Mouse (Mus musculus) heart, embryonic 10.5 days (tissue): ENCODE results near the gene Smtnl1. TPM values are rescaled to one million over a fixed set of nuclear protein-coding genes. Genes with fewer than 3 reads are reported as not detected.
"Not testable (repeated sequence)": the region's sequence is repeated elsewhere in the genome, so short reads cannot be mapped to it uniquely, and the experiment has no call there.

Experiments
- DNase-seq: peaks from one replicate; pipeline ENCODE4 v3.0.0-alpha.2; 2017; ENCODE audit warnings: low spot score
- H3K27ac ChIP-seq: fragments of 300-500 bp; sonication (generic); 2 replicates; pipeline ENCODE4 v1.5.1; 2016; ENCODE audit warnings: mild to moderate bottlenecking
- H3K27me3 ChIP-seq: fragments of 300-500 bp; sonication (generic); 2 replicates; pipeline ENCODE4 v1.6.1; 2016; ENCODE audit warnings: mild to moderate bottlenecking; ENCODE audit not compliant: poor library complexity, insufficient read depth, severe bottlenecking
- H3K36me3 ChIP-seq: fragments of 300-500 bp; sonication (generic); 2 replicates; pipeline ENCODE4 v1.6.1; 2016; ENCODE audit warnings: mild to moderate bottlenecking, moderate library complexity
- H3K4me1 ChIP-seq: fragments of 300-500 bp; sonication (generic); 2 replicates; pipeline ENCODE4 v1.6.1; 2016; ENCODE audit warnings: mild to moderate bottlenecking
- H3K4me3 ChIP-seq: fragments of 300-500 bp; sonication (generic); 2 replicates; pipeline ENCODE4 v1.5.1; 2016; ENCODE audit warnings: mild to moderate bottlenecking, moderate library complexity
- H3K9me3 ChIP-seq: fragments of 300-500 bp; sonication (generic); 2 replicates; pipeline ENCODE4 v1.6.1; 2016; ENCODE audit warnings: mild to moderate bottlenecking, moderate library complexity
- WGBS: fragments of 180-500 bp; shearing (Covaris S2); methylation state at CpG from one replicate; pipeline ENCODE4 v1.1.7; 2016; 5-methylcytosine and 5-hydroxymethylcytosine counted together
- polyA plus RNA-seq: library from polyadenylated mRNA; unstranded; fragments of >200 nt; fragmentation: Nextera tagmentation; extraction: Ambion mirVana; gene quantifications from 2 replicates; pipeline ENCODE4 v1.2.1, GENCODE M21; 2016

Gene Smtnl1
- polyA plus RNA-seq, 1 experiment from 2014 or later, result 0.19 TPM

DNA sequence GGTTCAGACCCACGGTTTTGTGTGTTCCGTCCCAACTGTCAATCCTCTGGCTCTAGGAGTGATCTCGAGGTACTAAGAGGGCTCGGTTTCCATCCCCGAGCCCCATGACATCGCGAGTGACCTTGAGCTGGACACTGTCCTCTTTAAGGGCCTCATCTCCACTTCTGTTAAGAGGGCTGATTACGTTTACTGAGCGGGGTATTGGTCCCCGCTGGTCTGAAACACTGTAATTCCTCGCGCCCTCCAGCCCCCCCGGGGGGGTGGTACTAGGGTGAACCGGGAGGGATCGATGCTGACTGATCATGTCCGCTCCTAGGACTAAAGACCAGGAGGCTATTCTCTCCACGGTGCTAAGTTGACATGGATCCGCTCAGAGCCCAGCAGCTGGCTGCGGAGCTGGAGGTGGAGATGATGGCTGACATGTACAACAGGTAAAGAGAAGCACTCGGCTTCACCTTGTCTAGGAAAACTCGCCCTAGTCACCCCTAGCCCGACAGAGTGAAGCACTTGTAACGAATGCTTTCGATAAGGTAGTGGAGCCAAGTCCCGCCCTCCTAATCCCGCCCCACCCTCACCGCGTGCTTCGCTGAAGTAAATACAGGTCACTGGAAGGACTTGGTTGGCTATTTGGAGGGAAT, 5.0 kb upstream of the Smtnl1 start:
- WGBS, result under 1% methylated on average over 29 of the region's 29 CpGs
- no peak for DNase-seq
- no peaks in the 10 kb centered on the region for H3K27me3 ChIP-seq
- no peaks in the 10 kb centered on the region for H3K9me3 ChIP-seq
- H3K4me3 ChIP-seq, result peak overlapping the region; percentile 78
- peaks cover 25% of the 10 kb centered on the region for H3K36me3 ChIP-seq
- peaks cover 20% of the 10 kb centered on the region for H3K4me1 ChIP-seq
- peak overlapping the region; percentile 86 for H3K27ac ChIP-seq

DNA sequence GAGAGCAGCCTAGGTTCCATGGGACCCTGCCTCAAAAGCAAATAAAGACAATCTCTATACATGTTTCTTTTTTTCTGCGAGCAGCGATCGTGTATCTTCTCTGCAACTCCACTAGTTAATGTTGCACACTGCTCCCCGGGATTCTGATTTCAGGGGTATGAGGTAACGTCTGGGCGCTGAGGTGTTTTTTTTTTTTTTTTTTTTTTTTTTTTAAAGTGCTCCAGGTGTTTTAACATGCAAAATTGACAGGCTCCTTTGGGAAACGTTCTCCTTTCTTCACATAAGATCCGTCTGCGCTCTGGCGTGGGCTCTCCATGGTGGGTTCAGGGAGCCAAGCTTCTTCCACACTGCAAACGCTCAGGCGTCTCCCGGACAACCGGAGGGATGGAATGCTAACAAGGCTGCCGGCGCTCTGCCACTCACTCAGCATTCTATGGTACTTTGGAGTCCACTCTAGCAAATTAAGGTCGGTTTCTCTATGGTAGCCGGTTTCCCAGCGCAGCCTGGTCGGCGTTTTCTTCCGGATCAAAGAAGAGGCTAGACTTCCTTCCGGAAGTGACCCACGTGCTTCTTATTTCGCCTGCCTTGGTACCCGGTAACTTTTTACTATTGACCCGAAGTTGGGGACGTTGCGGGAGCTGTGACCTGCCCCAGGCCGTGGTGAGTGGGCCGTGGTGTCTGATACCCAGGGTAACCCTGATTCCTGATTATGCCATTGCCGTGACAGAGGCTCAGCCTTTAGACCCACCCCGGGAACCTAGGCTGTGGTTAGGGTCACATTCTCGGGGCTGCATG, 4.2 kb upstream of the Smtnl1 start, which contains the start of gene Timm10:
TSS of gene Timm10 (plus strand) at position 510 of the 795 bp plus-strand sequence.
- H3K27ac ChIP-seq, result peak within 1 kb of the TSS; percentile 86
- H3K36me3 ChIP-seq, result peaks cover 25% of the 10 kb centered on the region
- DNase-seq, result peak; percentile 97
- WGBS, result under 1% methylated on average over 34 of the region's 34 CpGs
- H3K4me1 ChIP-seq, result peaks cover 15% of the 10 kb centered on the region
- no peaks in the 10 kb centered on the region for H3K9me3 ChIP-seq
- no peaks in the 10 kb centered on the region for H3K27me3 ChIP-seq
- peak within 1 kb of the TSS; percentile 78 for H3K4me3 ChIP-seq

- no peak for DNase-seq
- Histone ChIP-seq H3K27me3 (peaks cover 4% of the 10 kb centered on the region; the same call in 1 of the 2 replicates), H3K9me3 (no peaks in the 10 kb centered on the region), H3K27ac (peak overlapping the region; percentile 36; the same call in 1 of the 2 replicates), H3K4me3 (no peak overlapping the region), H3K4me1 (peaks cover 25% of the 10 kb centered on the region), H3K36me3 (no peaks in the 10 kb centered on the region)
- WGBS, result 18% methylated on average over 2 of the region's 2 CpGs
Measured at GRCm38 (mm10) chr2:84823237-84823636, 785 bp upstream of the Smtnl1 start.

- no peaks in the 10 kb centered on the region for H3K9me3 ChIP-seq
- 32% methylated on average over 3 of the region's 3 CpGs for WGBS
- H3K27ac ChIP-seq, result peak overlapping the region; percentile 53; the same call in 1 of the 2 replicates
- peaks cover 19% of the 10 kb centered on the region for H3K4me1 ChIP-seq
- DNase-seq, result no peak
- no peaks in the 10 kb centered on the region for H3K36me3 ChIP-seq
- no peak overlapping the region for H3K4me3 ChIP-seq
- peaks cover 10% of the 10 kb centered on the region; the same call in 1 of the 2 replicates for H3K27me3 ChIP-seq
Measured at GRCm38 (mm10) chr2:84819861-84820260, 2.6 kb downstream of the Smtnl1 start.

DNA sequence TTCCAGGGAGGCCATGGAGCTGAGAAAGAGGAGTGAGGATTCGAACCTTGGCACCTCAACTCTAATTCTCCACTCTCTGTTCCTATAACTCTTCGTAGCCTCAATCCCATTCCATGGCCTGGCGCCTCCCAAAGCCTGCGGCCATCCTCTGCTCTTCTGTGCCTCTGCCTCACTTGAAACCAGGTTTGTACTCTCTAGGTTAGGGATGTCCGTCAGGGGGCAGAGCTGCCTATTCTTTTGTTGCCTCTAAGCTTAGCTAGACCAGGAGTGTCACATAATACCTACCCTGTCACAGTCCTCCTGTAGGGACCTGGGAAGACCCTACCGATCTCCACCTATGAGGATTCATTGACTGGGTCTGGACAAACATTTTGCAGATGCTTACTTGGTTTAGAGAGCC, 9.8 kb downstream of the Smtnl1 start:
- 73% methylated on average over 6 of the region's 6 CpGs for WGBS
- H3K4me3 ChIP-seq, result no peak overlapping the region
- DNase-seq, result no peak
- peak overlapping the region; percentile 82; the same call in 1 of the 2 replicates for H3K27ac ChIP-seq
- peaks cover 2% of the 10 kb centered on the region; the same call in 1 of the 2 replicates for H3K9me3 ChIP-seq
- H3K36me3 ChIP-seq, result peaks cover 16% of the 10 kb centered on the region
- H3K4me1 ChIP-seq, result peaks cover 23% of the 10 kb centered on the region
- 0 out of 2 replicates have a peak, but pooled peaks cover 6% of the 10 kb centered on the region for H3K27me3 ChIP-seq

DNA sequence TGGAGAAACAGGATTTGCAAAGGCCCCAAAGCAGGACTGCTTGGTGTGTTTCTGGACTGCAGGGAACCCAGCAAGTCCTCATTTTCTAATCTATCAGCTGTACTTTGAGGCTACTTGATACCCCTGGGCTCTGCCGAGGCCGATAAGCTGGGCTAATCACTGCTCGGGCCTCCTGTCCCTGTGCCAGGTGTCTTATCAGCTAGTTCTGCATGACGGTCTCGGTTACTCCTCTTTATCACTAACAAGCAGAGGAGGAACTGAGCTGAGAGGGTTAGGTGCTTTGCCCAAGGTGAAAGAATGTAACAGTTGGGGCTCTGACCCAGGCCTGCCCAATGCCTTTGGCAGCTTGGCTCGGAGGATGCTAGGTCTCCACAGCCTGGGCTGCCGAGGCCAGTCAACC, 10.6 kb downstream of the Smtnl1 start:
- Histone ChIP-seq H3K4me1 (peaks cover 23% of the 10 kb centered on the region), H3K27me3 (0 out of 2 replicates have a peak, but pooled peaks cover 6% of the 10 kb centered on the region), H3K4me3 (peak overlapping the region; percentile 42; the same call in 1 of the 2 replicates), H3K9me3 (peaks cover 2% of the 10 kb centered on the region; the same call in 1 of the 2 replicates), H3K27ac (peak overlapping the region; percentile 82), H3K36me3 (peaks cover 19% of the 10 kb centered on the region)
- 22% methylated on average over 7 of the region's 7 CpGs for WGBS
- DNase-seq, result peak; percentile 96

DNA sequence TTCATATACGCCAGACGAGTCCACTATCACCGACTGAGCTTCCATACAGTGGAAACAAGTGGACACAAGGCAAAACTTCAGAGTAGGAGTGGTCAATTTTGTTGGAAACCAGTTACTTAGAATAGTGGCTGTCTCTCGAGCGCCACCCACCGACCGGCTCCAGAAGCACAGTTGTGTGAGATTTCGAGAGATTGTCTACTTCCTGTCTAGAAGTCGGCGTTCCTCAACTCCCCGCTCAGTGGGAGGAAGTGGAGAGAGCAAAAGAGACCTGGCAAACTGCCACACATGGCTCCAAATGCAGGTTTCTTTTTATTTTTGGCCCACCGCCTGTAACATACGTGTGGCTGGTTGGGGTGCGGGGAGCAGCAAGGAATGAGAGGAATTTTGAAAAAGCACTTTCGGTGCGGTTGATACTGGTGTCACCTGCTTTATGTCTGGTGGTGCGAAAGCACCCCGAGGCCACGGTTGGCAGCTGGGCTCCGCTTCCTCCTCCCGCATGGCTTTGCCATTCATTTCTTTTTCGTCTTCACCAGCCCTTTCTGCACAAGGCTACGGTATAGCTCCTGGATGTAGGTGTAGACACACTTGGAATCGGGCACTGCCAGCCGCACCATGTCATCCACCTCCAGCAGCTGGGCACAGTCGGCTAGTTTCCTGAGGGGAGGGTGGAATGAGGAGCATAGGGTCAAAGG, 11.4 kb downstream of the Smtnl1 start:
- Histone ChIP-seq H3K4me1 (peaks cover 31% of the 10 kb centered on the region), H3K27me3 (0 out of 2 replicates have a peak, but pooled peaks cover 4% of the 10 kb centered on the region), H3K9me3 (peaks cover 2% of the 10 kb centered on the region; the same call in 1 of the 2 replicates), H3K27ac (peak overlapping the region; percentile 82), H3K4me3 (peak overlapping the region; percentile 42), H3K36me3 (peaks cover 21% of the 10 kb centered on the region)
- WGBS, result 26% methylated on average over 26 of the region's 26 CpGs
- DNase-seq, result peak; percentile 95

- H3K4me3 ChIP-seq, result peak overlapping the region; percentile 42; the same call in 1 of the 2 replicates
- H3K9me3 ChIP-seq, result peaks cover 2% of the 10 kb centered on the region; the same call in 1 of the 2 replicates
- peaks cover 21% of the 10 kb centered on the region for H3K36me3 ChIP-seq
- H3K27me3 ChIP-seq, result no peaks in the 10 kb centered on the region
- H3K27ac ChIP-seq, result peak overlapping the region; percentile 82
- 73% methylated on average over 6 of the region's 6 CpGs for WGBS
- no peak for DNase-seq
- H3K4me1 ChIP-seq, result peaks cover 31% of the 10 kb centered on the region
Measured at GRCm38 (mm10) chr2:84810526-84810885, 11.9 kb downstream of the Smtnl1 start.

GRCm38 (mm10) chr2:84809330-84809729, 13.1 kb downstream of the Smtnl1 start:
- Histone ChIP-seq H3K4me3 (no peak overlapping the region), H3K36me3 (peaks cover 27% of the 10 kb centered on the region), H3K27ac (no peak overlapping the region), H3K27me3 (no peaks in the 10 kb centered on the region), H3K4me1 (peaks cover 31% of the 10 kb centered on the region), H3K9me3 (peaks cover 2% of the 10 kb centered on the region; the same call in 1 of the 2 replicates)
- no peak for DNase-seq

GRCm38 (mm10) chr2:84806546-84806945, 15.9 kb downstream of the Smtnl1 start:
- 56% methylated on average over 5 of the region's 5 CpGs for WGBS
- Histone ChIP-seq H3K4me1 (peaks cover 19% of the 10 kb centered on the region), H3K36me3 (peaks cover 33% of the 10 kb centered on the region)

DNA sequence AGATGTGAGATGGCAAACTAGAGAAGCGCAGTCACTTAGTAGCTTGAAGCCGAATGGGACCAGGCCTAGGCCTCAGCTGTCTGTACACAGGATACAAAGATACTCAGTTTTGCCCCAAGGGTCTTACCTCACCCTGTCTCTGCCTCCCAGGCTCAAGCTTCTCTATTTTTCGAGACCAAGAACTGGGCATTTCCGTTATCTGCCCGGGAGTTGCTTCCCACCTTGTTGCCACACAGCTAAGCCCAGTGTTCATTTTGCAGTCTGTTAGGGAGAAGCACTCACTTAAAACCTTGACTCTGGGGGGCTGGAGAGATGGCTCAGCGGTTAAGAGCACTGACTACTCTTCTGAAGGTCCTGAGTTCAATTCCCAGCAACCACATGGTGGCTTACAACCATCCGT, 18.5 kb downstream of the Smtnl1 start:
- Histone ChIP-seq H3K36me3 (peaks cover 30% of the 10 kb centered on the region), H3K4me1 (peaks cover 15% of the 10 kb centered on the region; the same call in 1 of the 2 replicates), H3K4me3 (no peak overlapping the region), H3K27me3 (no peaks in the 10 kb centered on the region; the same call in 1 of the 2 replicates), H3K27ac (no peak overlapping the region), H3K9me3 (peaks cover 2% of the 10 kb centered on the region; the same call in 1 of the 2 replicates)
- WGBS, result 87% methylated on average over 7 of the region's 7 CpGs
- DNase-seq, result no peak

More at GRCm38 (mm10) chr2:84806546-84806945, 15.9 kb downstream of the Smtnl1 start:
- Histone ChIP-seq H3K27me3 (no peaks in the 10 kb centered on the region; the same call in 1 of the 2 replicates), H3K27ac (no peak overlapping the region), H3K9me3 (peaks cover 2% of the 10 kb centered on the region; the same call in 1 of the 2 replicates), H3K4me3 (no peak overlapping the region)
- DNase-seq, result no peak

- 74% methylated on average over 5 of the region's 5 CpGs for WGBS
- peaks cover 18% of the 10 kb centered on the region for H3K4me1 ChIP-seq
- not testable (repeated sequence) for H3K4me3 ChIP-seq, H3K9me3 ChIP-seq, H3K27ac ChIP-seq, H3K27me3 ChIP-seq, DNase-seq
- peaks cover 12% of the 10 kb centered on the region; the same call in 1 of the 2 replicates for H3K36me3 ChIP-seq
Measured at GRCm38 (mm10) chr2:84801223-84801622, 21.2 kb downstream of the Smtnl1 start.
